Comparison of ENCODE assay signal across 14 mouse cellular contexts in the genomic region with DNA sequence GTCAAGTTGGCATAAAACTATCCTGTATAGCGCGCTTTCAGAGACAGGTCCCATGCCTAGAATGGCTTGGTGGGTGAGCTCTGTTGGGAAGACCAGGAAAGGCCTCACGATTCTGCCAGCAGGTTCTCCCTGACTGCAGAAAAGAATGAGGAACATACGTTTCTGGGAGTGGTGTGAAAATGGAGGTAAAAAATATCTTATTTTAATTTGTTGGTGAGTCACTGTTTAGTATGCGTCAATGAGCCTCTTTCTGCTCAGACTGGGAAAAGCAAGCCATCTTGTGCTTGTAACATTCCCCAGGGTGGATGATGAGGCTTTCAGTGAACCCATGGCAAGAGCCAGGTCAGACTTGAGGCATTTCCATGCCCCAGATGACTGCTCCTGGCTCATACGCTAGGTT.
DNase-seq lines count a peak whose midpoint lies in the region; ATAC-seq and TF ChIP-seq lines count a peak whose summit lies in the region.
"Had no signal": no experiment of that assay in that cellular context is flagged by ENCODE, and none has a peak within 500 bp of the region (broad histone marks: within the 10 kb centered on the region; RNA-seq: fewer than 3 reads in every experiment).

No protein-coding gene starts in this region.

- H3K9me3 ChIP-seq in heart, embryonic 16.5 days (replicated peaks; ENCODE audit: control insufficient read depth, low read length) = no peaks in the 10 kb centered on the region
- no peaks in the 10 kb centered on the region for H3K9me3 ChIP-seq in liver, embryonic 12.5 days (replicated peaks)
- no peaks in the 10 kb centered on the region for H3K9me3 ChIP-seq in kidney, embryonic 15.5 days (replicated peaks)
- H3K9me3 ChIP-seq in hindbrain, embryonic 10.5 days = no peaks in the 10 kb centered on the region
- H3K9me3 ChIP-seq: forebrain, embryonic 10.5 days; neural tube, embryonic 15.5 days had no signal

- whole genome bisulfite sequencing in heart, embryonic 16.5 days = 95% methylated on average over 6 of the region's 6 CpGs
- WGBS in thymus, adult 2 months = 91% methylated on average over 6 of the region's 6 CpGs
- 77% methylated on average over 6 of the region's 6 CpGs for WGBS in liver, embryonic 12.5 days (ENCODE audit: insufficient replicate concordance)
- WGBS in kidney, embryonic 15.5 days = 94% methylated on average over 6 of the region's 6 CpGs
- 97% methylated on average over 6 of the region's 6 CpGs for WGBS in hindbrain, embryonic 10.5 days

- no peak overlapping the region for H3K4me3 ChIP-seq in heart, embryonic 16.5 days (ENCODE audit: low read length)
- H3K4me3 ChIP-seq in thymus, adult 2 months (ENCODE audit: control insufficient read depth, insufficient read depth, low read length) = no peak overlapping the region
- no peak overlapping the region for H3K4me3 ChIP-seq in liver, embryonic 12.5 days
- no peak overlapping the region for H3K4me3 ChIP-seq in kidney, embryonic 15.5 days (replicated peaks)
- H3K4me3 ChIP-seq in hindbrain, embryonic 10.5 days = no peak overlapping the region
- H3K4me3 ChIP-seq: forebrain, embryonic 10.5 days; gastrocnemius, adult 2 months; neural tube, embryonic 15.5 days had no signal

- TF ChIP-seq POLR2A in thymus, adult 2 months (IDR thresholded peaks at IDR 0.05; ENCODE audit: control insufficient read depth, extremely low read depth, insufficient read depth, low read length, poor library complexity) = no peak

- intact Hi-C loops in heart, postnatal 10 days (cut with DNase I) = loop anchor here (5.0 kb wide), 1 partner anchor 72 kb away; no protein-coding TSS in a partner anchor

- H3K9ac ChIP-seq in heart, embryonic 16.5 days (ENCODE audit: low read length) = no peak overlapping the region
- peak overlapping the region; percentile 24; the same call in 1 of the 2 replicates for H3K9ac ChIP-seq in liver, embryonic 12.5 days
- no peak overlapping the region for H3K9ac ChIP-seq in kidney, embryonic 15.5 days
- H3K9ac ChIP-seq: lung, embryonic 14.5 days; neural tube, embryonic 15.5 days had no signal

- TF ChIP-seq CTCF in thymus, adult 2 months (IDR thresholded peaks at IDR 0.05; ENCODE audit: borderline replicate concordance, control insufficient read depth, extremely low read depth, insufficient read depth, low read length, poor library complexity) = no peak

- peak overlapping the region; percentile 59 for H3K27ac ChIP-seq in heart, embryonic 16.5 days (ENCODE audit: low read length)
- peak overlapping the region; percentile 99 for H3K27ac ChIP-seq in thymus, adult 2 months (ENCODE audit: control insufficient read depth, insufficient read depth, low read length)
- peak overlapping the region; percentile 91 for H3K27ac ChIP-seq in liver, embryonic 12.5 days
- H3K27ac ChIP-seq in kidney, embryonic 15.5 days = no peak overlapping the region
- H3K27ac ChIP-seq in hindbrain, embryonic 10.5 days = no peak overlapping the region
- H3K27ac ChIP-seq: forebrain, embryonic 10.5 days; gastrocnemius, adult 2 months; neural tube, embryonic 15.5 days had no signal

- H3K4me2 ChIP-seq in heart, embryonic 16.5 days (ENCODE audit: low read depth, low read length) = no peak overlapping the region
- H3K4me2 ChIP-seq in liver, embryonic 12.5 days = peak overlapping the region; percentile 48
- H3K4me2 ChIP-seq in kidney, embryonic 15.5 days = no peak overlapping the region
- H3K4me2 ChIP-seq: lung, embryonic 14.5 days; neural tube, embryonic 15.5 days had no signal

- DNase-seq in heart, postnatal 10 days = no peak
- DNase-seq in thymus, adult 2 months = no peak
- DNase-seq in thymus, postnatal 36 days = no peak
- no peak for DNase-seq in hindbrain, embryonic 10.5 days (ENCODE audit: low spot score)
- DNase-seq: cerebellum, adult 9-11 months; gastrocnemius, adult 2 months; heart, postnatal 36 days; lung, embryonic 14.5 days had no signal

- H3K36me3 ChIP-seq in heart, embryonic 16.5 days (ENCODE audit: control insufficient read depth, insufficient read depth) = peaks cover 28% of the 10 kb centered on the region
- peaks cover 20% of the 10 kb centered on the region for H3K36me3 ChIP-seq in thymus, adult 2 months (ENCODE audit: control insufficient read depth, insufficient read depth, low read length)
- peaks cover 70% of the 10 kb centered on the region for H3K36me3 ChIP-seq in liver, embryonic 12.5 days
- peaks cover 80% of the 10 kb centered on the region for H3K36me3 ChIP-seq in kidney, embryonic 15.5 days
- H3K36me3 ChIP-seq in hindbrain, embryonic 10.5 days = peaks cover 88% of the 10 kb centered on the region

- no peak for ATAC-seq in heart, embryonic 16.5 days (replicated peaks; ENCODE audit: extremely low read depth, insufficient read depth, low FRiP score)
- ATAC-seq in liver, embryonic 12.5 days = 0 out of 2 replicates have a peak, but pooled peaks have one; percentile 14
- ATAC-seq in kidney, embryonic 15.5 days (replicated peaks; ENCODE audit: low FRiP score) = no peak
- ATAC-seq: activated CD4-positive, CD25-positive, alpha-beta regulatory T cell, adult 4 months had no signal

- no peaks in the 10 kb centered on the region for H3K27me3 ChIP-seq in heart, embryonic 16.5 days (ENCODE audit: control insufficient read depth, insufficient read depth, low read length)
- no peaks in the 10 kb centered on the region for H3K27me3 ChIP-seq in thymus, adult 2 months (ENCODE audit: control insufficient read depth, insufficient read depth, low read length)
- no peaks in the 10 kb centered on the region for H3K27me3 ChIP-seq in liver, embryonic 12.5 days (replicated peaks)
- H3K27me3 ChIP-seq in kidney, embryonic 15.5 days = no peaks in the 10 kb centered on the region
- no peaks in the 10 kb centered on the region for H3K27me3 ChIP-seq in hindbrain, embryonic 10.5 days (ENCODE audit: insufficient read depth, poor library complexity, severe bottlenecking)
- H3K27me3 ChIP-seq: neural tube, embryonic 15.5 days had no signal

- H3K4me1 ChIP-seq in heart, embryonic 16.5 days (ENCODE audit: control insufficient read depth, insufficient read depth, low read length) = peaks cover 6% of the 10 kb centered on the region
- peaks cover 15% of the 10 kb centered on the region for H3K4me1 ChIP-seq in thymus, adult 2 months (replicated peaks; ENCODE audit: control insufficient read depth, insufficient read depth, low read length)
- H3K4me1 ChIP-seq in liver, embryonic 12.5 days = peaks cover 26% of the 10 kb centered on the region
- H3K4me1 ChIP-seq in kidney, embryonic 15.5 days = no peaks in the 10 kb centered on the region
- peaks cover 3% of the 10 kb centered on the region; the same call in 1 of the 2 replicates for H3K4me1 ChIP-seq in hindbrain, embryonic 10.5 days (replicated peaks)
- H3K4me1 ChIP-seq: neural tube, embryonic 15.5 days had no signal

Comparison
In these comparisons a context has a peak if more than half of its experiments do, and no peak if none do; other contexts are left out.
1. H3K27ac ChIP-seq: peak in heart, embryonic 16.5 days (single experiment), thymus, adult 2 months (single experiment) and liver, embryonic 12.5 days (single experiment); none in kidney, embryonic 15.5 days (single experiment) and hindbrain, embryonic 10.5 days (single experiment).